Mouse (Mus musculus) cerebellum, adult 8-10 months (tissue): Measurements from ENCODE around the gene Ppp1ca.

Source experiments
- DNase-seq: peaks from one replicate; pipeline ENCODE4 v3.0.0; 2022

Ppp1ca gene

DNA sequence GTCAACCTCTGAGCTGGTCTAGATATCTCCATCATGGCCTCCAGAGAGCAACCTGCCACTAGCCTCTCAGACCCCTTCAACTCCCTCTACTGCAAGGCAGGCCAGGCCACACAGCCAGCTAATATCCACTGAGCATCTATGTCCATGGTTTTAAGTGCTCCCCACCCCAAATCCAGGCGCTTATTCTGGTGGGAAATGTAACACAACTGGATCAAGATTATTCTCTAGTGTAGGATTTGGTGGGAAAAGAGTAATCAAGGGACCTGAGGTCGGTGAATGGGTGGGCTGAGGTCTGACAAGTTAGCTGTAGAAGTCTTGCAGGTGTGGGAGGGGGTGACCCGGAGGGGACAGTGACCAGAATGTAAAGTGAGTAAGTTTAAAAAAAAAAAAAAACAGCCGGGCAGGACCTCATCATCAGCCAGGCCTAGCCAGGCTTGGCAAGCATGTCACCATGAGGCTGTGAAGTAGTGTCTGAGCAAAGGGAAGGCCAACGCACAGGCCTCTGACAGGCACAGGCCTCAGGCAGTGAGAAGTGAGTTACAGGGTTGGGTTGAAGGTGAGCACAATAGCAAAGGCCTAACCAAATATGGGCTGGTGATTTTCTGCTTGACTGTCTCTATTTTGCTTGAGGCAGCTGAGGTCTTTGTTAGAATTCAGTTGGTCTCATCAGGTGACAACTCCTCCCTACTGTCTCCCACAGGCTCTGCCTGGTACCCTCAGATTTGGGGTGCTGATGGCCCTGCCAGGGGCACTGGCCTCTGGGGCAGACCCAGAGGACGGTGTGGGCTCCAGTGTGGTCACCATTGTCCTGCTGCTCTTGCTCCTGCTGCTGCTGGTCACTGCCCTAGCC lies 36.4 kb upstream of the Ppp1ca start:
- DNase-seq, result peak; percentile 24

DNA sequence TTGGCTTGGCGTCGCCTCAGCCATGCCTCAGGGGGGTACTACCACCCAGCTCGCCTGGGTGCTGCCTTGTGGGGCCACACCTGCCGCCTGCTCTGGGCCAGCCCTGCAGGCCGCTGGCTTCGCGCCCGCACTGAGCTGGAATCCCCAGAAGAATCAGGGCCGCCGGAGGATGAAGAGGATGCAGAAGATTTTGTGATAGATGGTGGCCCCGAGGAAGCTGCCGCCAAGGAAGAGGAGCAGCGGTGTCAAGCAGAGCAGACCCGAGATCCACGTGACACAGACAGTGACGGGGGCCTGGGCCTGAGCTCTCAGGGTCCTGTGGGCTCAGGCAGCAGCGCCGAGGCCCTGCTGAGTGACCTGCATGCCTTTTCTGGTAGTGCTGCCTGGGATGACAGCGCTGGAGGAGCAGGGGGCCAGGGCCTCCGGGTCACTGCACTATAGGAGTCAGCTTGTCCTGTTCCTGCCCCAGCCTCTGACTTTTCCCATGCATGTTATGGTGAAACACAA lies 35.7 kb upstream of the Ppp1ca start:
- no peak for DNase-seq

DNA sequence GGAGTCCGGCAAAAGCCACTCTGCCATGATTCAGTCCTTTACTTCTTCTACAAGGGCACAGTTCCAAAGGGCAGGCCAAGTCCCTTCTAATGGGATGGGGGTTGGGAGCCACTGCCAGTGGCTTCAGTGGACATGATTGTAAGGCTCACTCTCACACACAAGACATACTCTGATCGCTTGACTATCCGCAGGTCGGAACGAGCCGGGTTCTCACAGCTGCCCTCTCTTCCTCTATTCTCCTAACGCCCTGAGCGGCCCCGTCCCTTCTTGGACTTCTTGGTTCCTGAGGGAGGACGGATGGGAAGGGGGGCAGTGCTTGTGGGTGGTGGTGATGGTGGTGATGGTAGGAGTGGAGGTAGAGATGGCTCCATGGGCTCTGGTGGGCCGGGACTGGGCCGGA lies 35.1 kb upstream of the Ppp1ca start:
- no peak for DNase-seq

DNA sequence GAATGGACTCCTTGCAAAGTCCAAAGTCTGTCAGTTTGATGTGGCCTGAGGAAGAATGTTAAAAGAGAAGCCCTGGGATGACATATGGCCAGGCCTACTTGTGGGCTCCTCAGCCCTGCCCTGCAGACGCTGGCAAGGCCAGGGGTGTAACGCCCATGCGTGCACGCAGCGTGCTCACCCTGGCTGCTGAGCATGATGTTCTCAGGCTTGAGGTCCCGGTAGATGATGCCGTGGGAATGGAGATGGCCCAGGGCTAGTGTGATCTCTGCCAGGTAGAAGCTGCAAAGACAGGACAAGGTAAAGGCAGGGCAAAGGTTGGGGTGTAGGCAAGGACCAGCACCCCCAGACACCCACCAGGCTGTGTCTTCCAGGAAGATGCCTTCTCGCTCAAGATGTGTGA lies 32.8 kb upstream of the Ppp1ca start:
- no peak for DNase-seq

DNA sequence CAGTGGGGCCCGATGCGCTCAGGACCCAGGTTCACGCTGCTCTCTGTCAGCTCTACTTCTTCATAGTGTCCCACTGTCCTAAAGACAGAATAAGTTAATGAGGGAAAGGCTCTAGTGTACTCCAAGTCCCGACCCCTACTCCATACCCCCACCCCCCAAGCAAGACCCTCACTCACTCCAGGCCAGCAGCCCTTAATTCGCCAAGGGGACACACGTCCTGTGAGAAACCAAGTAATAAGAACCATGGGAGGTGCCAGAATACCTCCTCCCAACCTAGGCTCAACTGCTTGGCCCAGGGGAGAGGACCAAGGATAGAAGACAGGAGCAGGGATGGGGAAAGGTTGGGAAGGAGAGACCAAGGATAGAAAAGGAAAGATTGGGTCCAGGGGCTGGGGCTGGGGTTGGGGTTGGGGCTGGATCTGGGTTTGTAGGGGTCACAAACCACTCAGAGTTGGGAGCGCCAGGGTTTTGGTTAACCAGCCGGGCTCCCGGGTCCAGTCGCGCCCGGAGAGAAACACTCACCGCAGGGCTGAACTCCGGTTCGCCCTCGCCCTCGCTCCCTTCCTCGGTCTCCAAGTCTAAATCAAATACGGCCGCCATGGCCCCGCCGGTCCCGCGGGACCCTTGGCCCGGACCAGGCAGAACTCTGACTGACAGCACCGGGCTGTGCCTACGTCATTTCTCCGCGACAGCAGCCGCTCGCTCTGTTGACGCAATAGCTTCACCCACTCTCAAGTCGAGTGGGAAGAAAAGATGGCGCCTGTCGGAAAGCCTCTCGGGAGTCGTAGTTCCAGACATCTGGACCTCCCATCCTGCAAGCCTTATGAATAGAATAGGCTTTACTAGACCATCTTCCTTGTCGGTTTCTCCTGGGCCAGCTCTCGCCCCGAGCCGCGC lies 29.0 kb upstream of the Ppp1ca start, which contains the start of gene Rps6kb2:
Gene Rps6kb2, minus strand, starts transcription at position 709 of the 897 bp plus-strand sequence.
- peak; percentile 94 for DNase-seq

DNA sequence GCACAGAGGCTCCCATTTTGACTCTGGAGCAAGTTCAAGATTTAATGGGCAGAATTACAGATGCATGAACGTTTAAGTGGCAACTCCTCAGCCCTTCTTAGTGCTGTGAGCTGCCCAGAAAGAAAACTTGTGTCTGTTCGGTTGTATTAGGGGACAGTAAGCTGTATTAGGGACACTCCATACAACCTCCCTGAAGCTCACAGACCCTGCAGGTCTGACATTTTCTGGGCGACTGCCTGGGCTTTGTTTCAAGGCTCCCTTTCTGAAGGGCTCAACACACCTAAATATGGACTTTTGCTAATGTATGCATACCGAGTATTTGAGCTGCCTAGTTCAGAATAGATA lies 28.4 kb upstream of the Ppp1ca start:
- no peak for DNase-seq

DNA sequence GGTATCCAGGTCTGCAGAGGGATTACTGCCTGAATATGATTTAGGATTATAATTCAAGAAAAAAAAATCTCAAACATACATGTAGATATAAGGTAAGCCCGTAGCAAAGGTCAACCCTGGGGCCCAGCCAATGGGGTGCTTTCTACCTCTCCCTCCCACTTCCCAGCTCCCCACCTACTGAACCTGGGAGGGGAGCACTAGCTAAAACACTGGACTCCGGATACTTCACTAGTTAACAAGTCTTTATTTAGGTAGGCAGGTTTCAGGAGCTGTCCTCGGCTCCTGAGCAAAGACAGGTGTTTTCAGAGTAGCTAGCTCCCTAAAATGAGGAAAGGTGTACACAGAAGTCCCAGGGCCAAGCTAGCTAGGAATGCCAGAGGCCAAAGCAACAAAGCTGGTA lies 27.8 kb upstream of the Ppp1ca start:
- no peak for DNase-seq

DNA sequence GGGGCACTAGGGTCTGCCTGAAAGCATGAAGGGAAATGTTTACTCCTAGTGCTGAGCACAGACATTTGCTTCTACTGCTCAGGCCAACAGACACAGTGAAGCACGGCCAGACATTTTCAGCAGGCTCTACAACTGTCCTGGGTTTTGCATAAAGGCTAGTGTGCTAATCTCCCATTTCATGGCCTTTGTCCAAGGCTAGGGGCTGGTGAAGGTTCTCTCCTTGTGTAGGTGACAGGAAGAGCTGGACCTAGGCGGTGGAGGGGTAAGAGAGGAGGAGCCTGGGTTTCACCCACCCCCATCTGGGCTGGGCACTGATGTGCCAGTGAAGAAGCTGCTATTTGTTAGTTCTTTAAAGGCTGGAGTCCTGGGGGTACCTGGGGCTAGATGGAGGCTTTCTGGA lies 27.1 kb upstream of the Ppp1ca start:
- no peak for DNase-seq

DNA sequence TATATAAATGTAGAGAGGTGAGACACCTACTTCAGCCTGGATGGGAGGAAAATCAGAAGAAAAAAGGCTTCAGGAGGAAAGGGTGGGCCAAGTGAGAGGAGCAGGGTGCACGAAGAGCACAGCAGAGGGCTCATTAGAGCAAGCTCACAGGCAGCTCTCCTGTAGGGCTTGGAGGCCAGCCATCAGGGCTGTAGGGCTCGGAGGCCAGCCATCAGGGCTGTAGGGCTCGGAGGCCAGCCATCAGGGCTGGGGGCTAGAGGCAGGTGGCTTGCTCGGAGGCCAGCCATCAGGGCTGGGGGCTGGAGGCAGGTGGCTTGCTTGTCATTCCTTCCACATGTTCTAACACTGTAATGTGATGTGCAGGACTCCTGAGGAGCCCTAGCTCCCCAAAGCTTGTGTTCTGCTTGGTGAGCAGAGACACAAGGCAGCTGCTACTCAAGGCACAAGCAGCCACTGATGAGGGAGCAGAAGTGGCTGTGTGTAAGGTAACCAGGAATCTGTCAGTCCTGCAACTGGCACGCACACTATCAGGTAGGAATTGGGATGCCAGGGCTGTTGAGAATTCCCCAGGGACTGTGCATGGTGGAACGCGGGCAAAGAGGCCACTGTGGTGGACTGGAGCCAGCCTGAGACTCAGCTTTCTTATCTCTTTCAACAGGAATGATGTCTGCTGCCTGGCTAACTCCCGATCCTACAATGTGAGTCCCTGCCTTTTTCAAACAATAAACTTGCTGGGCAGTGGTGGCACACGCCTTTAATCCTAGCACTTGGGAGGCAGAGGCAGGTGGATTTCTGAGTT lies 25.0 kb upstream of the Ppp1ca start:
- no peak for DNase-seq

DNA sequence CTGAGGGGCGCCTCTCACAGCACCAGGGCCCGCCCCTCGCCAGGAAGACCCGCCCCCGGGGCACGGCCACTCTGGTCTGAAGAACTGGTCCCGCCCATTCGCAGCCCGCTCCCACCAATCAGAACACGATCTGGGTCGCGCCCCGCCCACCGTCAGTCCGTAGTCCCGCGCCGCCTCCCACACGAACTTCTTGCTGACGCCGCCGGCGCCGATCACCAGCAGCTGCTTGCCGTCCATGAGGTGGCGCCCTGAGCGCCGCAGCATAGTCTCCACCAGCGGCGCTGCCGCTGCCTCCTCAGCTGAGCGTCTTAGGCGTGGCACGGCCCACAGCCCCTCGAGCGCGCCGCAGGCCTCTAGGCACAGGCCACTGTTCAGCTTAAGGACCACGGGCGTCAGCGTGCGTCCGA lies 22.5 kb upstream of the Ppp1ca start:
- DNase-seq, result peak; percentile 100

DNA sequence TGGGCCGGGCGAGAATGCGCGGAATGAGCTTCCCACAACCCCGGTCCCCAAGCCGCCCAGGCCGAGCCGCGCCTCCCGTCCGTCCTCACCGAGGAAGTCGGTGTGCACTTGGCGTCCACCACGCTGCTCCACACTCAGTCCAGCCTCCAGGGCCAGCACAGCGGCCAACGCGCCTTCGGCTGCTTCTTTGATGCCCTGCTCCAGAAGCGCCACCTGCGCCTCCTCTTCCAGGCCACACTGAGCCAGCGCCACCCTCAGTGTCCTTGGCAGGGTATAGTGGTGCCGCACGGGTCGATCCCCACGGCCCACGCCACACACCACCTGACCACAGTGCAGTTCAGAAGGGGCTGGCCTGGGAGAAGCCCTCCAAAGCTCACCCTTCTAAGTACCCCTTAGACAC lies 22.1 kb upstream of the Ppp1ca start:
- no peak for DNase-seq

DNA sequence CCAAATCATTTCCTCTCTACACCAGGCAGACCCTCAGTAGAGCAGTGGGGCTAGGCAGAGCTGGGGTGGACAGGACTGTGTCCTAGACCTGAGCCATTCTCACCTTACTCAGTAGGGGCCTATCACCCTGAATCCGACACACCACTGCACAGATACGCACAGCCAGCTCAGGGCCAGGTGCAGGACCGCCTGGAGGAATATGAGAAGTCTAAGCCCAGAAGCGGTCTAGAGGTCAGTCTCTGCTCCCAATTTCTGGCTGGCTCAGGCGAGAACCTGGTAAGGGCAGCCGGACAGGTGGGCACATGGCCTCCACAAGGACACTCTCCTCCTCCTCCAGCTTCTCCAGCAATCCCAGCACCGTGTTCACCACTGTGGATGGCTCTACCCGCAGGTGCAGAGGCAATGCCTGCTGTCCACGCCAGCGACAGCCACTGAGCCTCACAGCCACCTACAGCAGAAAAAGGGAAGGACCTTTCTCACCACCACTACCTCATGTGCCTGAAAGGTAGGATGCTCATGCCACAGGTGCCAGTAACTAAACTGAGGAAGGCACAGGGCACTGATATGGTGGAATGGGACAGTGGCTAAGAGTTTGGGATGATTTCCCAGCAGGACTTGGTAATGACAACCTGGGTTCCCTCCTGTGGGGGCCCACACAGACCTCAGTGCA lies 21.0 kb upstream of the Ppp1ca start:
- DNase-seq, result peak; percentile 24

DNA sequence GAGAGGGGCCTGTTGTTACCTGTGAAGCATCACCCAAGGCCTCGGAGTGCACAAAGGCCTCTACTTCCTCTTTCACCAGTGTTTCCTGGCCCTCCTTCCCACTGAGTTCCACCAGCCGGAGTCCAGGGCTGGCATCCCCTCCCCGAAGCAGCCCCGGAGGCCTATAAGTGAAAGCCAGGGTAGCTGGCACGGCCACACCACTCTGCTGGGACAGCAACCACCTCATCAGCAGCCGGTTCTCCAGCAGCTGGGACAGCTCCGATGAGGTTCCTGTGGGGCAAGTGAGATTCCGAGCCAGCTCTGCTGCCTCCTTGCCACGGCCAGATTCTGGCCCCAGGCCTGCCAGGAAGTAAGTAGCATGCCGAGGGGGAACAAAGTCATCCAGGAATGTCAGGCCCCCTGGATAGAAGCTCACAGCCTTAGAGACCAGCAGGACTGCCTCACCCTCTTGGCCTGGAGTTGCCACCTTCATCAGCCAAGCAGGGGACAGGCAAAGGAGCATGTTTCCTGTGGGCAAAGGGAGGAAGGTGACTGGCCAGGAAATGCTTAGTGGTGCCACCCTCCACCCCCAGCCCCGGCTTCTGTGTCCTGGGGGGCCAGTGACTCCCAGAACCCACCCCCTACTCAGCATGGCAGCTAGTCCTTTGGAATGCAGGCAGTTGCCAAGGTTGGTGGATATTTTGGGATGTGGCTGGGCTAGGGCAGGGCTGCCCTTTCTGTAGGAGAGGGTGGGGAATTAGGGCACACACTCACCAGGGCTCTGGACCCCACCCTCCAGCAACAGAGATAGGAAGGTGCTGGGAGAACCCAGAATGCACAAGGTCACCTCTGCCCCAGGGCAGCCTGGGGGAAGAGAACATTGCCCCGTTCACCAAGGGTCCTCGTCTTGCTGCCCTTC lies 20.2 kb upstream of the Ppp1ca start:
- no peak for DNase-seq

DNA sequence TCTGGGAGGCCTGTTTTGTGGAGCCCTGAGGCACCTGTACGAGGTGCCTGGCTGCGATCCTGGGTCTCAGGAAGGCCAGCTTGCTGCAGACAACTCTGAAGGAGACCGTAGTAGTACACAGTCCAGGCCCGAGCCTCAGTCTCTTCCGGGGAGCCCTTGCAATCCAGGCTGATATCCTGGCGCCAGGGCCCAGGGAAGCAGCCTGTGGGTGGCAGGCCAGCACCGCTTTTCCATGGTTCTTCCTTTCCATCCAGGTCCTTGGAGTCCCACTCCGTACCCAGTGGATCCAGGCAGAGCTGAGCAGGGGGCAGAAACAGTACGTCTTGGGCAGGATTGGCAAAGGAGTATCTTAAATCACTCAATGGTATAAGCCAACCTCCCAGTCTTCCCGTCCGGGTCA lies 18.9 kb upstream of the Ppp1ca start:
- DNase-seq, result no peak

DNA sequence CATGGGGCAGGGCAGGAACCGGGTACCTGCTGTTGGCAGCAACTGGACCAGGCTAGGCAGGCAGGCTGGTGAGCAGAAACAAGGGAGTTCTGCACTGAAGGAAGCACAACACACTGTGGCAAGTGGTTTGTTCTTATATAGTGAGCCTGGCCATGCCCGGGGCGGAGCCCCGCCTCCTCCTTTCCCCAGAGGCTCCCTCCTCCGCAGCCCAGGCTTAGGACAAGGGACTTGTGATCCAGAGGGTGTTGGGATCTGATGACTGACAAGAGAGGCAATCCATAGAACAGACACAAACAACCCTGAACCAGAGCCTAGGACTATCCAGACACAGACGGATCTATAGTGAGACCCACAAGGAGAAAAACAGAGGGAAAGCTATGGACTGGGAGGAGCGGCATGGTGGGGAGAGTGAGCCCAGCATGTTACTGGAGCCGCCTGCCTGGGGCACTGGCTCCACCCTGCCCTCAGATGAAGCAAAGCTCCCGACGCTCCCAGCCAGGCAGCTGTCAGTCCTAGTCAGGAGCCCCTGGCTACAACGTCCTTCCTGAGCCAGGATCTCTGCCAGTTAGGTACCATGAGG lies 16.4 kb upstream of the Ppp1ca start, which contains the start of gene Carns1:
Gene Carns1, minus strand, starts transcription at position 112 of the 580 bp plus-strand sequence.
- no peak for DNase-seq

DNA sequence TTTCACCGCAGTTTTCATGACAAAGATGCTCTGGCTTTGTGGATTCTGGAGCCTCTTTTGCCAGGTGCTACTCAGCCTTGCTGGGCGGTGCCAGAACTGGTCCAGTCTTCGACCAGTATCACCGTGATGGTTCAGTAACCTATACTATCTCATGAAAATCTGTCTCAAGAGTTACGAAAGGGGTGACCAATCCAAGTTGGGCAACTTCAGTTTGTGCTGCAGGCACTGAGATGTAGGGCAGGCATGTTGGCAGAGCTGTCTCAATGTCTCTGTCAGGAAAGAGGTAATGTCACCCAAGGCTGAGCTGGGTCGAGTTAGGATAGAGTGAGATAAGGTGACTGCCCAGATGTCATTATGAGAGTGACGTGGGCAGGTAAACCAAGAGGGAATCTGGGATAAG lies 11.5 kb upstream of the Ppp1ca start:
- no peak for DNase-seq

DNA sequence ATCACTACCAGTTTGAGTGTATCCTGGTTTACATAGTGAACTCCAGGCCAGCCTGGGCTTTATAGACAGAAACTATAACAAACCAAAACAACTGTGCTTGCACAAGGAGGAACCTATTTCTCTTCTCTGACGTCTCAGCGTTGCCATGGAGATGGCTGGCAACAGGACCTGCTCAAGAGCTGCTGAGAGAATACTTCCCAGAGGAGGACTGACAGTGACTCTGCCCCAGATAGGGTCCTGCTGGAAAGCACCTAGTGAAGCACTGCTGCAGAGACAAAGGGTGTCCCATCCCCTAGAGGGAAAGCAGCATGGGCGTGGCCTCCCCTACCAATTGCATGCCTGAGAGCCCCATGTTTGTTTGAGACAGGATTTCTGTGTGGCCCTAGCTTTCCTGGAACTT lies 10.0 kb upstream of the Ppp1ca start:
- DNase-seq, result no peak

DNA sequence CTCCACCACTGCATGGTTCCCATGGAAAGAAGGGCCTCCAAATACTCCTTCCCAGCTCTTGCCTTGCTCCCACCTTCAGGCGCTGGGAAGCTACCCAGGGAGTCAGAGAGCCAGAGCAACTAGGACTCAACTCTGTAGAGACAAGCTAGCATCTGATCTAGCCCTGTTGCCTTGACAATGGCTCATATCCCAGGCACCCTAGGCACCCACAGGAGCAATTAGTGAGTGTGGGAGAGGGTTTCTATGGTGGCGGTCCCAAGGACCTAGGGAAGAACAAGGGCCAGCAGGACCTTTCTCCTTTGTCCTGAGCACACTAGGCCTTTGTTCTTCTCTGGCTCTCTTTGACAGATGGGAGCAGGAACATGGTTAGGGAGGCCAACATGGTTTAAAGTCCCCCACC lies 8.2 kb upstream of the Ppp1ca start:
- no peak for DNase-seq

DNA sequence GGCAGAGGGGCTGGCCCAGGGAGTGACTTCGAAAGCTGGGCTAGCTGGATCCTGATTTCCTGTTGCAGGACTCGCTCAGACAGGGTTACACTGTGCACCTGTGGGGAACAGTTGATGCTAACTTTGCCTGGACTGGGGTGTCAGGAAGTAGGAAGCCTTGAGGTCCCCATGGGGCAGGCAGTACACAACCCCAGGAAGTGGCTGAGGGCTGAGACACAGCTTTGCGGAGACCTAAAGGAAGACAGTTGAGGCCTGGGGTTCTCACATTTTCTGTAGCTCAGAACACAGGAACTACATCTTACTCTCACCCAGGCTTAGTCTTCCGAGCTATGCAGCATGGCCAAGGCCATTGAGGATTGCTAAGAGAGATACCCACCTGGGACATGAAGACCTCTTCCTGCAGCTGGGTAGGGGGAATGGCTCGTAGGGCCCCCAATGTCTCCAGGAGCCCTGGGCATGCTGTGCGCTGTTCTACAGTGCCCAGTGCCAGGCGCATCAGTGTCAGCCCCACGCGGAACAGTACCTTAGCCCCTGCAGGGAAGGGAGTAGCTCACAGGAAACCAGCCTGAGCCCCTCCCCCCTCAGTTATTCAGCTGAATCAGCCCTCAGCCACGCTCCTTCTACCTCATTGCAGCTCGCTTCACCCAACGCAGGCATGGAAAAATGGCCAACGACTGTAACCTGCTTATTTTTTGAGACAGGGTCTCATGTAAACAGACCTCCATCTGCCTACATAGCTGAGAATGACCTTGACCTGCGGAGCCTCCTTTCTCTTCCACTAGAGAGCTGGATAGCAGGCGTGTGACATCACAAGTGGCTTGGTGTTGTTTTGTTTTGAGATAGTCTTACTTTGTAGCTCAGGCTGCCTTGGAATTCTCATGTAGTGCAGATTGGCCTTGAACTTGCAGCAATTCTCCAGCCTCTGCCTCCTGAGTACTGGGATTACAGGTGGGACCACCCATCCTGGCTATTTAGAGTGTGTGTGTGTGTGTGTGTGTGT lies 6.6 kb upstream of the Ppp1ca start:
- no peak for DNase-seq

DNA sequence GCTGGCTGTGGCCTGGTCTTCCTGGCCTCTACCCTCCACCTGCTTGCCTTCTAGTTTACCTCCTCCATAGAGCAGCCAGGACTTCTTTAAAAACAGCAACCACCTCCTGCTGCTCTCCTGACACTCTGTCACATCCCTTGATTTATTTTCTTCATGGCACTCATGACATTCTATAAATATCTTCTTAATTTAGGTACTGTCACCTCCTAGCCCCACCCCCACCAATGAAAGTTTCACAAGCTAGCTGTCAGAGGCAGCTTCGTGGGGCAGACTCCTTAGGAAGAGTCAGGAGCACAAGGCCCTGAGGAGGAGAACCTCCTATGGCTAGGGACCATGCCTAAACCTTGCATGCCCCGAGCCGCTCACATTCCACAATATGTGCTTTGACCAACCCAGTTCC lies 4.6 kb upstream of the Ppp1ca start:
- DNase-seq, result no peak
